Mouse (Mus musculus) central nervous system, embryonic 18 days (tissue): ENCODE results near the gene Arid3c. TPM values are rescaled to one million over a fixed set of nuclear protein-coding genes. Genes with fewer than 3 reads are reported as not detected.

Source experiments
- polyA plus RNA-seq: library from polyadenylated mRNA; depleted of rRNA; stranded (reverse); fragments of >200 nt; gene quantifications from 2 replicates; pipeline ENCODE4 v1.2.3, GENCODE M21; 2012; rRNA removed

Gene Arid3c
- polyA plus RNA-seq, result 0.38 and 0.43 TPM in 2 replicates

GRCm38 (mm10) chr4:41731052-41731765, at the start of gene Arid3c:
Gene Arid3c, minus strand, starts transcription at chr4:41731142.

GRCm38 (mm10) chr4:41774002-41774401, 43.1 kb upstream of the Arid3c start, which contains the start of gene Ccl27a:
Gene Ccl27a, minus strand, starts transcription at chr4:41774247.

GRCm38 (mm10) chr4:41755338-41756305, 24.7 kb upstream of the Arid3c start, which contains the start of gene Sigmar1:
Gene Sigmar1, minus strand, starts transcription at chr4:41756157.

GRCm38 (mm10) chr4:41754797-41755337, 23.9 kb upstream of the Arid3c start, which contains the start of gene Galt:
Gene Galt, plus strand, starts transcription at chr4:41755228.

GRCm38 (mm10) chr4:41722918-41723351, 8.0 kb downstream of the Arid3c start, which contains the start of gene Dctn3:
Gene Dctn3, minus strand, starts transcription at chr4:41723170.

GRCm38 (mm10) chr4:41713197-41714067, 17.5 kb downstream of the Arid3c start, which contains the start of gene Rpp25l:
Gene Rpp25l, minus strand, starts transcription at chr4:41713534.

DNA sequence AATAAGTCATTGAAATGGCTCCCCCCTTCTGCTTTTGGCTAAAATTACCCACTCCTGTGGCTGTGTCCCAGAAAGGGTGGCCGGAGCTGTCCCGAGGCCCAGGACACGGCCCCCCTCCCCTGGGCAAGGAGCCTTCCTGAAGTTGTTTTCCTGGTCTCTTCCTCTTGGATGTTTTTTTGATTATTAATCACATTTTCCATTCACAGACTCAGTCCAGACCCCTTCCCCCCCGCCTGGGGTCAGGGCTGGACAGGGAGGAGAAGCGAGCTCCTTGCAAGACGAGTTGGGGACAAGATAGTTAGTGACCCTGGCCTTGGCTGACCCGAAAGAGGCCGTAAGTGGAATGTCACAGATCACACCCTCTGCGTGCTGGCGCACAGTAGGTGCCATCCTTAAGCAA, 31.2 kb downstream of the Arid3c start, which contains the start of gene Il11ra1:
TSS of gene Il11ra1 (plus strand) at position 207 of the 400 bp plus-strand sequence.

DNA sequence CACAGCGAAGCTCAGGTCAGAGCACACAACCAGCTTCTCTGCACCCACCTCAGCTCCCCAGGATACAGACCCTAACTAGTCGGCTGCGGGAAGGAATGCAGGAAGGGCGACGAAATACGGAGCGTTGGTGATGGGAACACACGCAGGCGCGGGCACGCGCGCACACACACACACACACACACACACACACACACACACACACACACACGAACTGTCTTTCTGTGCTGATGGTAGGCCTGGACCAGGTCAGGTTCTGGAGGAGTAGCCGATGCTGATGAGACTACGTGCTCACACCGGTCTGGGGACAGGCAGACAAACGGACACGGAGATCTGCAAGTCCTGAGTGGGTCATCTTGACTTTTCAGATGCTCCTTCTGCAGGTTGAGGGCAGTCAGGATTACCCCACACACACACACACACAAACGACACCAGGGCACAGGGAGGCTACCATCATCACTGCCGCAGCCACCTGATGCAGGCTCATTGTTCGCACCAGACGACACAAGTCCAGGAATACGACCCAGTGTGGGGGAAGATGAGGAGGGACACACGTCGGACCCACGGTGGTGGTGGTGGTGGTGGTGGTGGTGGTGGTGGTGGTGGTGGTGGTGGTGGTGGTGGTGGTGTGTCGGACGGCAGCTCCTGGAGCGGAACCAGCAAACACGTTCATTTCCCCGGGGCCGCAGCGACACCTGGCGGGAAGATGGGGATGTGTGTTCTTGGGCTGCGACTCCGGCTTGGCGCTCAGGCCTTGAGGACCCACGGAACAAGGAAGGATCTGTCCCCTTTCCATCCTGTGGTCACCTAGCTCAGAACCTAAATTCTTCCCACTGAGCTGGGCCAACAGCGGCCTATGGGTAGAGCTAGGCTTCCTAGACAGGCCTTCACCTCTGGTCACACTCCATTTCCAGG, 33.8 kb downstream of the Arid3c start, which contains the start of gene Cntfr:
TSS of gene Cntfr (minus strand) at position 160 of the 912 bp plus-strand sequence.

Other genes starting within 250 kb of the Arid3c start
- gene AI464131, start 228.1 kb downstream of the Arid3c start, polyA plus RNA-seq, result 7.1 and 8.6 TPM in 2 replicates
- 12.6 and 14.2 TPM in 2 replicates for gene 1110017D15Rik, start 213.8 kb downstream of the Arid3c start, polyA plus RNA-seq
- 91.5 and 99.1 TPM in 2 replicates for gene Fam219a, start 161.6 kb downstream of the Arid3c start, polyA plus RNA-seq
- 2.5 and 2.7 TPM in 2 replicates for gene Dnaic1, start 161.4 kb downstream of the Arid3c start, polyA plus RNA-seq
- gene Enho, start 90.8 kb downstream of the Arid3c start, polyA plus RNA-seq, result 115 TPM in 2 replicates
- gene Cntfr, start 34.1 kb downstream of the Arid3c start, polyA plus RNA-seq, result 30.4 and 39.1 TPM in 2 replicates
- 19.9 and 28.3 TPM in 2 replicates for gene Il11ra1, start 31.2 kb downstream of the Arid3c start, polyA plus RNA-seq
- 47.3 and 47.7 TPM in 2 replicates for gene Rpp25l, start 17.6 kb downstream of the Arid3c start, polyA plus RNA-seq
- 219 and 222 TPM in 2 replicates for gene Dctn3, start 8.0 kb downstream of the Arid3c start, polyA plus RNA-seq
- gene Galt, start 24.1 kb upstream of the Arid3c start, polyA plus RNA-seq, result 101 and 103 TPM in 2 replicates
- gene Sigmar1, start 25.0 kb upstream of the Arid3c start, polyA plus RNA-seq, result 61.7 and 67.8 TPM in 2 replicates
- 442 and 448 TPM in 2 replicates for gene Ccl27a, start 43.1 kb upstream of the Arid3c start, polyA plus RNA-seq
- not detected in 2 replicates for gene Gm21541, start 172.5 kb upstream of the Arid3c start, polyA plus RNA-seq
- gene Gm20878, start 210.4 kb upstream of the Arid3c start, polyA plus RNA-seq, result 16.4 and 17.5 TPM in 2 replicates
- 2.6 and 2.8 TPM in 2 replicates for gene Fam205a4, start 234.9 kb upstream of the Arid3c start, polyA plus RNA-seq